Mouse (Mus musculus) G1E (cell line): Measurements from ENCODE around the gene Gm42742. TPM values are rescaled to one million over a fixed set of nuclear protein-coding genes. Genes with fewer than 3 reads are reported as not detected.

Source experiments
- ATAC-seq: 2 replicates; pipeline ENCODE4 v1.8.0; 2016; ENCODE audit warnings: mild to moderate bottlenecking; ENCODE audit not compliant: insufficient number of reproducible peaks, poor library complexity, low FRiP score, severe bottlenecking; ENCODE audit errors: extremely low read depth
- DNase-seq: peaks from one replicate; pipeline ENCODE4 v3.0.0; 2012; ENCODE audit warnings: low spot score
- H3K27me3 ChIP-seq: 2 replicates; pipeline ENCODE4 v1.6.1; 2012; ENCODE audit warnings: mild to moderate bottlenecking, low read length, inconsistent platforms; ENCODE audit not compliant: insufficient read depth
- H3K36me3 ChIP-seq: replicated peaks from 2 replicates; pipeline ENCODE3; 2012; ENCODE audit warnings: mild to moderate bottlenecking, inconsistent platforms
- H3K4me1 ChIP-seq: 2 replicates; pipeline ENCODE4 v1.6.1; 2012; ENCODE audit warnings: low read depth, low read length, inconsistent platforms, mixed read lengths; ENCODE audit not compliant: insufficient read depth
- H3K4me3 ChIP-seq: 2 replicates; pipeline ENCODE4 v1.5.1; 2012; ENCODE audit warnings: low read depth, mild to moderate bottlenecking, inconsistent platforms, low read length, moderate library complexity, mixed read lengths
- H3K9me3 ChIP-seq: replicated peaks from 2 replicates; pipeline ENCODE4 v1.6.1; 2012; ENCODE audit warnings: inconsistent platforms
- CTCF ChIP-seq: IDR thresholded peaks from 2 replicates; pipeline ENCODE4 v1.5.1; 2012; ENCODE audit warnings: low read depth, low read length, inconsistent platforms, mixed read lengths
- GATA1 ChIP-seq: IDR thresholded peaks from 2 replicates; pipeline ENCODE4 v1.6.1; 2012; ENCODE audit warnings: borderline replicate concordance, low read length, inconsistent platforms, mixed read lengths
- GATA2 ChIP-seq: IDR thresholded peaks from 2 replicates; pipeline ENCODE4 v1.6.1; 2012; ENCODE audit warnings: low read depth, low read length, inconsistent platforms, borderline replicate concordance
- POLR2AphosphoS5 ChIP-seq: IDR thresholded peaks from 2 replicates; pipeline ENCODE4 v1.6.1; 2012; ENCODE audit warnings: low read depth, low read length, inconsistent platforms; ENCODE audit not compliant: insufficient replicate concordance
- TAL1 ChIP-seq: conservative IDR thresholded peaks from 2 replicates; pipeline ENCODE4 v1.6.1; 2012; ENCODE audit warnings: low read depth, low read length, inconsistent platforms, mixed read lengths
- polyA plus RNA-seq: library from polyadenylated mRNA; stranded (reverse); fragments of >175 nt; gene quantifications from 2 replicates; pipeline ENCODE4 v1.2.3, GENCODE M21; 2012
- total RNA-seq, 2 experiments: library from RNA; stranded (forward) in 1 of 2; stranded (reverse) in 1 of 2; fragments of 200-1000 nt in 1 of 2; fragments of >200 nt in 1 of 2; fragmentation: Nextera tagmentation in 1 of 2; gene quantifications; 2 replicates each; pipeline ENCODE4 v1.2.3; 2014 to 2017

The Gm42742 gene
- total and polyA plus RNA-seq, 3 experiments, result 0.93 to 128 (median 21.4) TPM

GRCm38 (mm10) chr7:127030172-127030571 is 9.3 kb upstream of the Gm42742 start:
- no peak for ATAC-seq
- no peak overlapping the region for H3K4me3 ChIP-seq
- TF ChIP-seq GATA2 (no peak), CTCF (no peak), TAL1 (no peak), POLR2AphosphoS5 (no peak), GATA1 (no peak)
- peaks cover 82% of the 10 kb centered on the region for H3K36me3 ChIP-seq
- H3K4me1 ChIP-seq, result peaks cover 62% of the 10 kb centered on the region
- no peak for DNase-seq
- no peaks in the 10 kb centered on the region for H3K27me3 ChIP-seq
- no peaks in the 10 kb centered on the region for H3K9me3 ChIP-seq

- DNase-seq, result no peak
- no peak for ATAC-seq
- Histone ChIP-seq H3K36me3 (peaks cover 82% of the 10 kb centered on the region), H3K4me1 (peaks cover 74% of the 10 kb centered on the region), H3K4me3 (peak overlapping the region; percentile 77), H3K27me3 (no peaks in the 10 kb centered on the region), H3K9me3 (no peaks in the 10 kb centered on the region)
- no peak for TF ChIP-seq GATA1
- no peak for TF ChIP-seq CTCF
- TF ChIP-seq POLR2AphosphoS5, result peak; percentile 15; the same call in 1 of the 2 replicates
- TF ChIP-seq GATA2, result no peak
These were observed 7.0 kb upstream of the Gm42742 start for GRCm38 (mm10) chr7:127027885-127028284.

- H3K4me3 ChIP-seq, result peak within 1 kb of the TSS; percentile 77
- peaks cover 74% of the 10 kb centered on the region for H3K4me1 ChIP-seq
- DNase-seq (peak; percentile 98), ATAC-seq (peak; percentile 64)
- no peaks in the 10 kb centered on the region for H3K9me3 ChIP-seq
- H3K27me3 ChIP-seq, result no peaks in the 10 kb centered on the region
- H3K36me3 ChIP-seq, result peaks cover 82% of the 10 kb centered on the region
- TF ChIP-seq GATA1 (no peak), POLR2AphosphoS5 (0 out of 2 replicates have a peak, but pooled peaks have one; percentile 51)
These were observed 6.3 kb upstream of the Gm42742 start, which contains the start of gene Maz for GRCm38 (mm10) chr7:127026984-127027726. Gene Maz (minus strand): TSS chr7:127027037.

GRCm38 (mm10) chr7:127026616-127026983 is 5.7 kb upstream of the Gm42742 start:
- Histone ChIP-seq H3K36me3 (peaks cover 82% of the 10 kb centered on the region), H3K27me3 (no peaks in the 10 kb centered on the region), H3K4me3 (peak overlapping the region; percentile 77), H3K9me3 (no peaks in the 10 kb centered on the region), H3K4me1 (peaks cover 74% of the 10 kb centered on the region)
- ATAC-seq (no peak), DNase-seq (no peak)
- TF ChIP-seq GATA2, result no peak
- TF ChIP-seq CTCF, result no peak
- no peak for TF ChIP-seq POLR2AphosphoS5
- no peak for TF ChIP-seq GATA1
- TF ChIP-seq TAL1, result no peak

- H3K9me3 ChIP-seq, result no peaks in the 10 kb centered on the region
- peak overlapping the region; percentile 77 for H3K4me3 ChIP-seq
- DNase-seq (peak; percentile 80), ATAC-seq (no peak)
- H3K4me1 ChIP-seq, result peaks cover 74% of the 10 kb centered on the region
- TF ChIP-seq GATA2 (no peak), CTCF (no peak), GATA1 (no peak), POLR2AphosphoS5 (no peak), TAL1 (no peak)
- no peaks in the 10 kb centered on the region for H3K27me3 ChIP-seq
- H3K36me3 ChIP-seq, result peaks cover 82% of the 10 kb centered on the region
These were observed 5.3 kb upstream of the Gm42742 start for GRCm38 (mm10) chr7:127026161-127026600.

- peak; percentile 48 for DNase-seq
These were observed 4.8 kb upstream of the Gm42742 start for GRCm38 (mm10) chr7:127025556-127026160.

More at GRCm38 (mm10) chr7:127025556-127026160, 4.8 kb upstream of the Gm42742 start:
- H3K4me1 ChIP-seq, result peaks cover 74% of the 10 kb centered on the region
- no peak for TF ChIP-seq CTCF
- TF ChIP-seq POLR2AphosphoS5, result no peak
- peak overlapping the region; percentile 77 for H3K4me3 ChIP-seq
- no peaks in the 10 kb centered on the region for H3K9me3 ChIP-seq
- ATAC-seq, result no peak
- no peaks in the 10 kb centered on the region for H3K27me3 ChIP-seq
- H3K36me3 ChIP-seq, result peaks cover 77% of the 10 kb centered on the region
